Mouse (Mus musculus) mouse embryonic stem cell (cell line): Measurements from ENCODE around the gene Cmah.
"Not testable (repeated sequence)": the region's sequence is repeated elsewhere in the genome, so short reads cannot be mapped to it uniquely, and the experiment has no call there.

Experiments used
- in situ Hi-C, 2 experiments: fragments of 300-500 bp; cut with MboI; formaldehyde crosslinking; loops; 1 replicate in 1 of 2; 3 replicates in 1 of 2; pipeline ENCODE4 v1.14.3; 2019 to 2020; ENCODE audit warnings: low sequenced_read_pairs in 2 of 2, low pct_unique_long_range_greater_than_20kb in 1 of 2, mixed read lengths in 1 of 2; ENCODE audit not compliant: unreplicated experiment in 1 of 2

Cmah gene

GRCm38 (mm10) chr13:24337874-24338273, 10.7 kb downstream of the Cmah start:
- in situ Hi-C loops, result no loop called here

GRCm38 (mm10) chr13:24338343-24338861, 11.2 kb downstream of the Cmah start:
- in situ Hi-C loops, result no loop called here

GRCm38 (mm10) chr13:24339907-24340306, 12.7 kb downstream of the Cmah start:
- in situ Hi-C loops, result no loop called here

GRCm38 (mm10) chr13:24340462-24340861, 13.3 kb downstream of the Cmah start:
- in situ Hi-C loops, result no loop called here

- in situ Hi-C loops, result no loop called here
Measured at GRCm38 (mm10) chr13:24342091-24342490, 14.9 kb downstream of the Cmah start.

GRCm38 (mm10) chr13:24353004-24353403, 25.8 kb downstream of the Cmah start:
- in situ Hi-C loops, result no loop called here

GRCm38 (mm10) chr13:24354751-24355150, 27.5 kb downstream of the Cmah start:
- in situ Hi-C loops, result no loop called here

GRCm38 (mm10) chr13:24359181-24359580, 32.0 kb downstream of the Cmah start:
- in situ Hi-C loops, result no loop called here

GRCm38 (mm10) chr13:24365191-24365590, 38.0 kb downstream of the Cmah start:
- in situ Hi-C loops, result no loop called here

GRCm38 (mm10) chr13:24372893-24373599, 45.8 kb downstream of the Cmah start:
- in situ Hi-C loops, result no loop called here

GRCm38 (mm10) chr13:24374606-24375005, 47.4 kb downstream of the Cmah start:
- in situ Hi-C loops, result not testable (repeated sequence)

- in situ Hi-C loops, result no loop called here
Measured at GRCm38 (mm10) chr13:24375320-24376203, 48.4 kb downstream of the Cmah start.

GRCm38 (mm10) chr13:24380713-24381112, 53.5 kb downstream of the Cmah start:
- in situ Hi-C loops, result no loop called here

GRCm38 (mm10) chr13:24383885-24384284, 56.7 kb downstream of the Cmah start:
- in situ Hi-C loops, result no loop called here

- in situ Hi-C loops, result no loop called here
Measured at GRCm38 (mm10) chr13:24391892-24392291, 64.7 kb downstream of the Cmah start.

- in situ Hi-C loops, result no loop called here
Measured at GRCm38 (mm10) chr13:24392655-24393054, 65.5 kb downstream of the Cmah start.

- in situ Hi-C loops, result no loop called here
Measured at GRCm38 (mm10) chr13:24393055-24393454, 65.9 kb downstream of the Cmah start.

- in situ Hi-C loops, result no loop called here
Measured at GRCm38 (mm10) chr13:24395815-24396214, 68.6 kb downstream of the Cmah start.

- in situ Hi-C loops, result no loop called here
Measured at GRCm38 (mm10) chr13:24397181-24397580, 70.0 kb downstream of the Cmah start.
